Mouse (Mus musculus): ENCODE measurements around the gene Mmp24.
"Not testable (repeated sequence)": the region's sequence is repeated elsewhere in the genome, so short reads cannot be mapped to it uniquely, and the experiment has no call there.

Mmp24 gene

DNA sequence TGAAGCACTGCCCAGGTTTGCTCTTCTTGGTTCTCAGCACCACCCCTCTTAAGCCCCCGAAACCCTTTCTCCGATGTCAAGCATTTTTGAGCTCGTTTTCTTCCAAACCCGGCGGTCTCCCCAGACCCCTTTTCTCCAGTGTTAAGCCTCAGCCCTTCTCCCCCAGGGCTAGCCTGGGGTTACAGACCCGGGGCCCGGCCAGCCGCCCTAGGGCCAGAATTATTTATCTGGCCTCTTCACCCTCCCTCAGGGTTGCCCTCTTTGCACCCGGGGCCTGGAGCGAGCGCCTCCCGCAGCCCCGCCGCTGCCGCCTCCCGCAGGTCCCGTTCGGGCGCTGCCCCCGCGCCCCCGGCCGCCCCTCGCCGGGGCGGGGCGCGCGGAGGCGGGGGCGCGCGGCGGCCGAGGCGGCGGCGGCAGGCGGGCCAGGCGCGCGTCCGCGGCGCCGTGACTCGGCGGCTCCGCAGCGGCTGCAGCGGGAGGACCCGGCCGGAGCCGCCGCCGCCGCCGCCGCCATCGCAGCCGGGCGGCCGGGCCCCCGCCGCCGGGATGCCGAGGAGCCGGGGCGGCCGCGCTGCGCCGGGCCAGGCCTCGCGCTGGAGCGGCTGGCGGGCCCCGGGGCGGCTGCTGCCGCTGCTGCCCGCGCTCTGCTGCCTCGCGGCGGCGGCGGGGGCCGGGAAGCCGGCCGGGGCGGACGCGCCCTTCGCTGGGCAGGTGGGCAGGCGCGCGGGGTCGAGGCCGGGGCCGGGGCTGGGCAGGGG, at the start of gene Mmp24:
Mmp24 (plus strand) TSS at position 416 of the 758 bp plus-strand sequence.
- DNase-seq (ENCODE audit: low spot score), result no peak

DNA sequence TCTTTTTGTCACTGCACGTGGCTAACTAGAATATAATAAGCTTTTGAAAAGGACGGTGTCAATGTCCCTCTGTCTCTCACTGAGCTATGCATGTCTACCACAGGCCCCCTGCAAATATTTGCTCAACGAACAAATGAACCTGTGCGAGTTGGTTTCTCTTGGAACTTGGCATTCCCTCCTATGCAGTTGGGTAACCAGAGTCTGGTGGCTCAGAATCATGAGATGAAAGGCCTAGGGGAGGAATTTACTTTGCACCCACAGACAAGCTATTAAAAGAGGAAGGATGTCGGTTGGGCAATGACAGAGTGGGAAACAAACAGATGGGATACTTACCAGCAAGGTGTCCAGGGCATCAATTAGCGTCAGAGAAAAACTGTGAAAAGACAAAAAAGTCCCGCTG, 48.8 kb upstream of the Mmp24 start:
- DNase-seq (ENCODE audit: low spot score), result no peak

DNA sequence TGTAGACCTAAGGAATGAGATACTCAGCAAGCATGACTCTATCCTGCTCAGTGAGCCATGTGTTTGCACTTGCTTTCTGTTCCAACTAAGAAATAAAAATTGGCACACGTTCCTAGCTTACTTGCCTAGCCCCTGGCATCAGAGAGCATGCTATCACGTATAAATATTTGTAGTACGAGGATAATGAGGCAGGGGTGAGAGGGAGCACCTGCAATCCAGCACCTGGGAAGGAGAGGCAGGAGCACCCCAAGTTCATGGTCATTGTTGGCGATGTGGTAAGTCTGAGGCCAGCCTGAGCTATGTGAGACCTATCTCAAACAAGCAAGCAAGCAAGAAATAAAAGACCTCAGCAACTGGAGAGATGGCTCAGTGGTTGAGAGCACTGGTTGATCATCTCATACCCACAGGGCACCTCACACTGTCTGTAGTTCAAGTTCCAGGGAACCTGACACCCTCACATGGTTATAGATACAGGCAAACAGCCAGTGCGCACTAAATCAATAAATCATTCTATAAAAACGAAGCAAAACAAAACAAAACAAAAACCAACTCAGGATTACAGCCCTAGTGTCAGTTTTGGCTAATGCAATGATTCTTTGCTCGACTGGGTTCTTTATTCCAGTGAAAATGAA, 47.3 kb upstream of the Mmp24 start:
- no peak for DNase-seq (ENCODE audit: low spot score)

DNA sequence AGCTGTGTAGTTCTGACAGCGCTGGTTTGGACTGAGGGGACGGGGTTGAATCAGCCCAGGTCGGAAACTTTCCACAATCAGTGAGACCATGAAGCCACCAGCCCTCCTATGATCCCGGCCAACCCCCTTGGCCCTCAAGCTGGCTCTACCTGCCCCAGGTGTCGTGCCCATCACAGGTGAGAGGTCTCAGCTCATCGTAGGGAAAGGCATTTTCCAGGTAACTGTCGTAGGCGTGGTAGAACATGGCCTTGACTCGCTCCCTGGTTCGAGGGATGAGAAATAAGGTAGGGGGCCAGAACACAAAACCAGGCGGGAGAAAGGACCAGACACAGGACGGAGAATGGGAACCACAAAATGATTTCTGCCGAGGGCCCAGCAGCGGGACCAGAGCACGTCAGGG, 46.4 kb upstream of the Mmp24 start:
- DNase-seq (ENCODE audit: low spot score), result no peak

DNA sequence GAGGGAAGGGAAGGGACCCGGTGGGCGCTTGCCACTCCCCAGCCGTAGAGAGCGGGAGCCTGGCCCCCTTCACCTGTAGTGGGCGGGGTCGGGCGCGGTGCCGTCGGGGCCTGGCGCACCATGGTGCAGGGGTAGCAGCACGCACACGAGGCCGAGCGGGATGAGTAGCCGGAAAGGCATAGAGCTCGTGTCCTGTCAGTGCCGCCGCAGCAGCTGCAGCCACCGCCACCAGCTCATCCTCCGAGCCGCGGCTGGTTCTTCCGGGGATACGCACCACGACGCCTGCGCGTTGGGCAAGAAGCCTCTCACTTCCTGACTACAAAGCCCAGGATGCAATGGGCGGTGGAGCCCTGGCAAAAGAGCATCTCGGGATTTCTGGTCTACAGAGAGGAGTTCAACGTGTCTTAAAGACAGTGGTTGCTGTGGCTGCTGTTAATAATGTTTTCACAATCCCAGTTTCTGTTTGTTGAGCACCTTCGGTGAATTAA, 45.9 kb upstream of the Mmp24 start, which contains the start of gene Edem2:
Edem2 (minus strand) TSS at position 318 of the 488 bp plus-strand sequence.
- DNase-seq (ENCODE audit: low spot score), result peak; percentile 96

DNA sequence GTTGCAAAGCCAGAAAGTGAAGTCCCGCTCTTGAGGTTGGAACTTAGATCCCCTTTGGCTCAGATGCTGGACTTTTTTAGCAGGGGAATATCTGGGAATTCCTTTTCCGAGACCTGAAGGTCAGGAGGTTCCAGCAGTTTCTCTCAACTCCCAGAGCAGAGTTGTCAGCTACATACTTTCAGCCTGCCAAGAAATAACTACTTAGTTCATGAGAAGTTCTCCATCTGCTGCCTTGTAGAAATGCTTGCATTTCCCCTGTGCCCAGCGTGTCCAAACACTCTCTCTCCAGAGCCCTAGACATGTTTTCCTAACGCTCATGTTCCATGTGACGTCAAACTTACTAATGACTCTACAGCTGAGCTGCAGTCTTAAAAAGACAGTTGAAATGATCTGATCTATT, 40.1 kb upstream of the Mmp24 start:
- no peak for DNase-seq (ENCODE audit: low spot score)

DNA sequence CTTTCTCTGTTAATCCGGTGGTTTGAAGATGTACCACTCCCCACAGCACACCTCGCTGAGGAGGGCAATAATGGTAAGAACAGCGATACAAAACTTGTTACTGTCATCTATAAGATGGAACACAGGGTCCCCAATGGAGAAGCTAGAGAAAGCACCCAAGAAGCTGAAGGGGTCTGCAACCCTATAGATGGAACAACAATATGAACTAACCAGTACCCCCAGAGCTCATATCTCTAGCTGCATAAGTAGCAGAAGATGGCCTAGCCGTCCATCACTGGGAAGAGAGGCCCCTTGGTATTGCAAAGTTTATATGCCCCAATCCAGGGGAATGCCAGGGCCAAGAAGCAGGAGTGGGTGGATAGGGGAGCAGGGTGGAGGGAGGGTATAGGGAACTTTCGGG, 39.4 kb upstream of the Mmp24 start, which contains the start of gene Gm17581:
Gm17581 (minus strand) TSS at position 101 of the 400 bp plus-strand sequence.
- not testable (repeated sequence) for DNase-seq (ENCODE audit: low spot score)

DNA sequence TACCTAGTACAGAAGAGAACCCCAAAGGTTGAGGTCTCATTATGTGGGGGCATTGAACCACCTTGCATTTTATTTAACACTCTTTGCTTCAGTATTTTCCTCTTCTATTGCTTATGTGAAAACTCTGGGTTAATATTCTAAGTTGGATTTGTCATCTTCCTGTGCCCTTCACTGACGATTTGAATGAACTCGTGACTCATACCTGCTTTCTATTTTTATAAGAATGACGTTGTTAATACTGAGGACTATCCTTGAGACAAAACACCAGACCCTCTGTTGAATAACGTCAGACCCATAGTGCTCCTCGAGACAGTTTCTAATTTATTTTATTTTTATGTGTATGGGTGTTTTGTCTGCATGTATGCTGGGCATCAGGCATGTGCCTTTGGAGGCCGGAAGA, 38.2 kb upstream of the Mmp24 start:
- no peak for DNase-seq (ENCODE audit: low spot score)

DNA sequence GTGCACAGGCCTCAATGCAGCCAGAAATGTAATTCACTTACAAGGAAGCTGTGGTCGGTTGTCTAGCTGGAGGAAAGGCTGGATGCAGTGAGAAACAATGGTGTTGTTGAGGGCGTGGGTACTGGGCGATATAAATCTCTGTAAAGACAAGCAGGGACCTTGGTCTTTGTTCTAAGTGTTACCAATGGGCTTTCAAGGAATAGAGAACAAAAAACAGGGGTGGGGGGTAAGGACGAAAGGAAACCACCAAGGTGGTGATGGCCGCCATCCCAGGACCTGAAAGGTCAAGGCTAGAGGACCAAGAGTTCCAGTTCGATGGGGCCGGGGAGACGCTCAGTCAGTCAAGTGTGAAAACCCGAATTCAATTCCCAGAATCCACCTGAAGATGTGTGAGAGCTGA, 37.3 kb upstream of the Mmp24 start:
- no peak for DNase-seq (ENCODE audit: low spot score)

DNA sequence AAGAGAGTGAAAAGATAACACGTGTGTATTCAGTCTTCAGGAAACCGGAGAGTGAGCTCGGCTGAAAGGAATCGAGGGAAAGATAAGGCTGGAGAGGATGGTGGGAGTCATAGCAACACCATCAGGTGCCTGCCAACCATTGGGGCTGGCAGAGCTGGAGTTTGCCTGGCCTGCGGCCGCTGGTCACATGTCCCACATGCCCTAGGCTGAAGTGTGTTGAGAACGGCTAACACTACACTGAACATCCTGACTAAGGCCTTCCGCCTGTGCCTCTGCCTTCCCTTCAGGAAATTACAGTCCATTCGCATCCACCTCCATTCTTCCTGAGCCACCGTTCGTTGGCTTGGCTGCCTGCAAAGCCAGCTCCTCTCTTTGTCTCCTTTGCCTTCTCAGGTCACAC, 32.9 kb upstream of the Mmp24 start:
- DNase-seq (ENCODE audit: low spot score), result no peak

DNA sequence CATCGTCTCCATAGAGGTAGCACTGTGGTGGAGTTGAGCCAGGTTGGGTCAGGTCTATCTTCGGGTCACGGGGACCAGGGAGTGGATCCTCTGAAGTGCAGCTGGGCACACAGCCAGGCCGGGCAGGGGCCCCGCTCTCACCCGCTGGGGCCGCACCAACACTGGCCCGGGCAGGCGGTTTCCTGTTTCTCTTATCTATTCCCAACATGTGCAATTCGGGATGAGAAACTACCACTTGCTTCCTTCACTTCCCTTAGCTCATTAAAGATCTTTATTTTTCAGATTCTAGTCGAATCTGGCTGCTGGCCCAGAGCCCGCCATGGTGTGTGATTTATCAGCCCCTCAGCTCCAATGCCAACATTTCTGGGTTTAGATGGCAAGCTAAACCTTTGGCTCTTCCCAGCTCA, 32.2 kb upstream of the Mmp24 start:
- no peak for DNase-seq (ENCODE audit: low spot score)

DNA sequence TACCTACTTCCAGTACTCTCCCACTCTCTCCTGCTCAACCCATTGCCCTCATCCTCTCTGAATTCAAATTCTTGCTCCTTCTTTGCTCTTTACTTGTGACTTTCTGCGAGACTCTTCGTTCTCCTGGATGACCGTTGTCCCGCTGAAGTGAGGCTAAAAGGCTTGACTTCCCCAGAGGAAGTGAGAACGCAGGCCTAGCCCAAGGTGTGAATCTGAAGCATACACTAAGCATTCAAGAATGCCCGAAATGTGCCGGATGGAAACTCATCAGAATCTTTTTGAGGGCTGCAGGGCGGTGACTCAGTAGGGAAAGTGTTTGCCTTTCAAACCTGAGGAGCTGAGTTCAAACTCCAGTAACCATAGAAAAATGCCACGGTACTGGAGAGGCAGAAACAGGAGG, 31.8 kb upstream of the Mmp24 start:
- DNase-seq (ENCODE audit: low spot score), result no peak

DNA sequence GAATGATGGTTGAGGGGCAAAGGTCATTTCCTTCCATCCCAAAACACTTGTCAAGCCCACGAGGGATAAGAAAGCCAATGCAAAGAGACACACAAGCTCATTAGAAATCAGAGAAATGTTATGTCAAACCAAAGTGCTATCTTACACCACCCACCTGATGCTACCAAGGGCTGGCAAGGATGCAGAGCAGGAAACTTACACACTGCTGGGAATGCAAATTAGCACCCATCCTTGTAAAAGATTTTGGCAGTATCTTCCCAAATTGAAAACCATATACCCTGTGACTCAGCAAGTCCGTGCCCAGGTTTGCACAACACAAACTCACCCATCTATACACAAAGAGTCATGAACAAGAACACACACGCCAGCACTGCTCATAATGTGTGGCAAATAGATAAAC, 29.7 kb upstream of the Mmp24 start:
- no peak for DNase-seq (ENCODE audit: low spot score)

DNA sequence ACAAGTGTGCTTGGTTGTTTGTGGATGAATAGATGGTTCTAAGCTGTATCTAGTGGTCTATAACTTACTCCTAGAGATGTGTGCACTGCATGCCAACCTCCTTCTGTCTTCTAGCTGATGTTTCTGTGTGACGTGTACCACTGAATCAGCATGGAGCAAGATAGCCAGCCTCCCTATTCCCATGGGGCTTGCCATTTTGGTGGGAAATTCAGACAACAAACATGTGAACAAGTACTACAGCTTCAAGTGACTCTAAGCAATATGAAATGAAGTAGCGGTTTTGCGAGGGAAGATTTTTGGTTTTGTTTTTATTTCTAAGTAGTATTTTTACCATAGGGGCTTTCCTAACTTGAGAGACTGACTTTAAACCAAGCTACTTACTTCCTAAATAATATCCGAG, 25.7 kb upstream of the Mmp24 start:
- DNase-seq (ENCODE audit: low spot score), result no peak

DNA sequence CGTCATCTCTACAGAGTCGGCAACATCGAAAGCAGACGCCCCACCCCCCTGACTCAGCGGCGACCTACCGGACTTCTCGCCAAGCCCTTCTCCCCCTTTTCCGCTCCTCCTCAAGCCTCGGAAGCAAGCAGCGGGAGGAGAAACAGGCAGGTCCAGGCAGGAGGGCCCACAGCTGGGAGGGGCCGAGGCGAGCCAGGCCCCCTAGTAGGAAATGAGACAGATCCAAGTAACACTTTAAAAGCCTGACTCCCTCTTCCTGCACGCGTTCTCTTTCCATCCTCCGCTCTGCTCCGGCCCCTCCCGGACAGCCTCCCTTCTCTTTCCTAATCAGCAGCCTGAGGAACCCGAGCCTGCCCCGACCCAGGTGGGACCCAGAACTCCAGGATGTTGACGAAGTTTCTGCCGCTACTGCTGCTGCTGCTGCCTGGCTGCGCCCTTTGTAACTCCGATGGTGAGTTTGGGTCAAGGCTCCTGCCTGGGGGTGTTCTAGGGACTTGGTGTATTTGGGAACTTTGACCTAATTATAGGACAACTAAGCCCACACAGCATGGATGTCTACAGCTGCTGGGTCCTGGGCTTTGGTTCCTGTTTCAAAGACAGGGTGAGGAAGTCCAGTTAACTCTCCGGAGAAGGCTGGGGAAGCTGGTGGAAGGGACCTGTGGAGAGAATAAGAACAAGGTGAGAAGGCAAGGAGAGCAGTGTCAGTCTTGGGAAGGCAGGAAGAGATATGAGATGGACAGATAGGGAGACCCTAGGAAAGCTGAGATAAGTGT, 23.9 kb upstream of the Mmp24 start, which contains the start of gene Procr:
Procr (plus strand) TSS at position 104 of the 773 bp plus-strand sequence.
- peak; percentile 54 for DNase-seq (ENCODE audit: low spot score)

DNA sequence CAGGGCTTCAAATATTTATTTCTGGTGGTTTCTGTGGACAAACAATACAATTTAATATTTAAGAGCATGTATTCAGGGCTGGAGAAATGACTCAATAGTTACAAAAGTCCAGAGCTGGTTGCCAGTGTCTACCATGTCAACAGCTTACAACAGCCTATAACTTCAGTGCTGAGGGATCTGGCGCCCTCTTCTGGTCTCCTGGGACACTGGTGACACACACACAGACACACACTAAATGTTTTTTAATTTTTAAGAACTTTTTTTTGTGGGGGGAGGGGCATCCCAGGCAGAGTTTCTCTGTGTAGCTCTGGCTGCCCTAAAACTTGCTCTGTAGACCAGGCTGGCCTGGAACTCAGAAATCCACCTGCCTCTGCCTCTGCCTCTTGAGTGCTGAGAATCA, 19.4 kb upstream of the Mmp24 start:
- peak; percentile 69 for DNase-seq (ENCODE audit: low spot score)

DNA sequence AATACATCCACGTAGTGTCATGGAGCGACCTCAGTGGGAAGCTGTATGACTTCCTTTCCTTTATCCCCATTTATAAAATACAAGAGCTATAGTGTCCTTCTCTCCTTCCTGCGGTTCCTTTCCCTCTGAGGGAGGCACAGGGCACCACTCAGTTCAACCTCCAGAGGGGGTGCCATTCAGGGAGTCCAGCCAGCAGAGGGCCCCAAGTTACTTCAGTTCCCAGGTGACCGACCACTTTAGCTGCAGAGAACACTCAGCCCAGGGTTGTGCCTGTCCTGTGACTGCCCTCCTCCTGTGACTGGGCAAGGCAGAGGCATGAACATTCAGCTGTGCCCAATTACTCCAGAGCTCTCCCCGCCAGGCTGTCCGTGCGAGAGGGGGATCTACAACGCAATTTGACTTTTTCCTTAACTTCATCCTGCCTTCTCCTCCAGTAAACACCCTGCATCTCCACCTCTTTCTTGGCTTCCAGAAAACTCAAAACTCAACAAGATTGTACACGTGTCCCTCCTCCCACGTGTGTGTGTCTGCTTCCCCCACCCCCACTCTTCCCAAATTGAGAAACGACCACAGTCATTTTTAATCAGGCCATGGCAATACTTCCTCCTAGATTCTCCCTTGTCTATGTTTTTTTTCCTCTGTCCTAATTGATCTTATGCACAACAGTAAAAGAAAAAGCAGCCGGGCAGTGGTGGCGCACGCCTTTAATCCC, 18.1 kb upstream of the Mmp24 start:
- DNase-seq (ENCODE audit: low spot score), result no peak

DNA sequence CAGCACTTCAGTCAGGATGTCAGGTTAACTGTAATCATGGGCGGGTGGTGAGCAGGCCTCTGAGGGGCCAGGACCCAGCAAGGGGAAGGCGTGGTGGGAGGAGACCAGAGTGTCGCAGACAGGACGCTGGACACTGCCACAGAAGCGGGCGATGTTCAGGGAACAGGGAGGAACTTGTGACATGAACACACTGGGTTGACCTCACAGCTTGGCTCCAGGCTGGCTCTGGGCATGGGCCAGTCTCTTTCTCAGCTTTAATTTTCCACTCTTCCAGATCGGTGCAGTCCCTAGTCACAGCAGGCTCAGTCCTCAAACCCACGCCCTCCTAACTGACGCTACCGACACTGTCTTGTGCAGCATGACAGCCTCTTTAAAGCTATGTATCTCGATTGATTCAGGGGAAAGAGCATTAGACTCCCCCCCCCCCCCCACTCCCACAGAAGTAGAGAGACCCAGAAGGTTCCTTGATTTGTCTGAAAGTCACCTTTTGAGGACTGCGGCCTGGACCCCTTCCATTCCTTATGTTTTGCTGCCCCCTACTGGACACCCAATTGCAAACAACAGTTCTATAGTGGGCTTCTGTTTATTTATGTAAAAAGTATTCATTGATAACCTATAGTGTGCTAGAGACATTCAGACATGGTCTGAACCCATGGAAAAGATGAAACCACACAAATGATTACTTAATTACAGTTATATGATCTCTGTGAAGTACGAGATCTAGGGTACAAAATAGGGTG, 10.3 kb upstream of the Mmp24 start:
- peak; percentile 90 for DNase-seq (ENCODE audit: low spot score)

DNA sequence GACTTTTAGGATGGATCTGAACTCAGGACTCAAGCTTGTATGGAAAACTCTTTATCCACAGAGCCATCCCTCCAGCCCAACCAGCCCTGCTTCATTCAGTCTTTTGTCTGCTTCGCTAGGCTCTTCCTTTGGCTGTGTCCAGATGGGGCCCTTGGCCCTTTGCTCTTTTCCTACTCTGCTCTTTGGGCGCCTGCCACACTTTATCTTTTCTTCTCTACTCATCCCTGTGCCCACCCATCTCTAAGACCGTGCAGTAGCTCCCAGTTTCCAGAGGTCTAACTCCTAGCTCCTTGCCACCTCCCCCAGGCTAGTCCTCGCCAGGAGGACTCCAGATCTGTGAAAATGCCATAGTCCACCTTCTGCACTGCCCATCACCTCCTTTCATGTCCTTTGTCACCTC, 1.5 kb upstream of the Mmp24 start:
- DNase-seq (ENCODE audit: low spot score), result no peak

DNA sequence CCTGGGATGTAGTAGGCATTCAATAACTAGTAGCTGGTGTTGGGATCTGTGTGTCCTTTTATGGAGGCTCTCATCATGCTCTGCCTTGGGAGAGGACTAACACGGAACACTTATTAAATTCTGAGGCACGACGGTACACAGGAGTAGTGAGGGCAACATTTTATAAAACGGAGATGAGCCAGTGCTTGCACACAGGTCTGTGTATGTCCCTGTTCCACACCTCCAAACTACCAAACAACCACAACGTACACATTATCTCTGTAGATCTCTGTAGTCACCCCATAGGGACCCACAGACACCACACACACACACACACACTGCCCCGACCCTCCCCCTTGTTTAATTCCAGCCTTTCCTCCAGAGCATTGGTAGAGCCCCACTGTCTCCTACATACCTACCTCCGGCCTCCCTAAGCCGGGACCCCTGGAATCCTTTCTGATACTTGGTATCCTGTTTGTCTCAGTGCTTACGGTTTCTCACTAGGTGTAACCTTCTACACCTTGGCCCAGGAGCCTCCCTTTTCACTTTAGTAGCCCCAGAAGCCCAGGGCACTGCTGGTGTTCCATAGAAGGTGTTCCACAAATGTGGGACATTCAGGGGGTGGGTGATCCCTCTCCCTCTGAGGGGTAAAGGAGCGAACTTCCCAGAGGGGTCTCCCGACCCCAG, 748 bp upstream of the Mmp24 start:
- no peak for DNase-seq (ENCODE audit: low spot score)
